Mouse (Mus musculus): ENCODE measurements around the gene Cyp4a29. TPM values are rescaled to one million over a fixed set of nuclear protein-coding genes. Genes with fewer than 3 reads are reported as not detected.
"Not testable (repeated sequence)": the region's sequence is repeated elsewhere in the genome, so short reads cannot be mapped to it uniquely, and the experiment has no call there.

Gene Cyp4a29
- polyA plus RNA-seq, 1 experiment from 2014 or later = not detected

DNA sequence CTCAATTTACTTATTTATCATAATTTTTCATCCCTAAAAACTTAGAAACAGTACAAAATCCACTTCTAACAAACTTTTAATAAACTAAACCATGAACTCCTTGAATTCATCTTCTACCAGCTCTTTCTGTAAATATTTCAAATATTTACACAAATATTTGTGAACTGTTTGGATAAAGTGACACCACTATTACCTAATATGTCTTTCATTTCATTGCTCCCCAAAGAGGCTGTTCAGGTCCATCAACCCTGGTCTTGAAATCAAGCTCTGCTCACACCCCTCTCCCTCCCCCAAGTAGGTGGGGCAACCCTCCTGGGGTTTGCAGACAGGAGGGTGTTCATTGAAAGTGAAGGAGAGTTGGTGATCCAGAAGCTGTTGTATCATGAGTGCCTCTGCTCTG, 56.9 kb downstream of the Cyp4a29 start, which contains the start of gene Cyp4a12a:
Cyp4a12a (plus strand) TSS at position 301 of the 400 bp plus-strand sequence.
- not testable (repeated sequence) for H3K9ac ChIP-seq (replicated peaks; ENCODE audit: low read depth, low read length); H3K9me3 ChIP-seq (ENCODE audit: control insufficient read depth, low read length); H3K27me3 ChIP-seq (ENCODE audit: control insufficient read depth, insufficient read depth, low read length); H3K4me1 ChIP-seq (ENCODE audit: control insufficient read depth, insufficient read depth, low read length); H3K4me3 ChIP-seq (ENCODE audit: low read depth, low read length); H3K4me2 ChIP-seq (ENCODE audit: low read depth, low read length); H3K27ac ChIP-seq (ENCODE audit: low read depth, low read length); ATAC-seq (ENCODE audit: low read depth); H3K36me3 ChIP-seq (ENCODE audit: control insufficient read depth, insufficient read depth, low read length)

Other genes with a start within 250 kb of the Cyp4a29 start
- gene Stil, start 241.9 kb upstream of the Cyp4a29 start, polyA plus RNA-seq (2014; fragmentation: Nextera tagmentation; extraction: Ambion mirVana) = 1.3 and 2.6 TPM in 2 replicates
- gene Tal1, start 185.7 kb upstream of the Cyp4a29 start, polyA plus RNA-seq (2014; fragmentation: Nextera tagmentation; extraction: Ambion mirVana) = 2.3 TPM in 2 replicates
- gene Pdzk1ip1, start 153.4 kb upstream of the Cyp4a29 start, polyA plus RNA-seq (2014; fragmentation: Nextera tagmentation; extraction: Ambion mirVana) = 2.4 and 2.7 TPM in 2 replicates
- 10.8 and 11.6 TPM in 2 replicates for gene Cyp4x1, start 107.8 kb upstream of the Cyp4a29 start, polyA plus RNA-seq (2014; fragmentation: Nextera tagmentation; extraction: Ambion mirVana)
- gene Cyp4a12a, start 57.0 kb downstream of the Cyp4a29 start, polyA plus RNA-seq (2014; fragmentation: Nextera tagmentation; extraction: Ambion mirVana) = not detected in 2 replicates
- gene Cyp4a12b, start 169.5 kb downstream of the Cyp4a29 start, polyA plus RNA-seq (2014; fragmentation: Nextera tagmentation; extraction: Ambion mirVana) = not detected in 2 replicates
- not detected in 2 replicates for gene Cyp4a30b, start 210.5 kb downstream of the Cyp4a29 start, polyA plus RNA-seq (2014; fragmentation: Nextera tagmentation; extraction: Ambion mirVana)

Measured in neural tube, embryonic 14.5 days (tissue).